Mouse (Mus musculus): ENCODE measurements around the gene Plcb1.

DNA sequence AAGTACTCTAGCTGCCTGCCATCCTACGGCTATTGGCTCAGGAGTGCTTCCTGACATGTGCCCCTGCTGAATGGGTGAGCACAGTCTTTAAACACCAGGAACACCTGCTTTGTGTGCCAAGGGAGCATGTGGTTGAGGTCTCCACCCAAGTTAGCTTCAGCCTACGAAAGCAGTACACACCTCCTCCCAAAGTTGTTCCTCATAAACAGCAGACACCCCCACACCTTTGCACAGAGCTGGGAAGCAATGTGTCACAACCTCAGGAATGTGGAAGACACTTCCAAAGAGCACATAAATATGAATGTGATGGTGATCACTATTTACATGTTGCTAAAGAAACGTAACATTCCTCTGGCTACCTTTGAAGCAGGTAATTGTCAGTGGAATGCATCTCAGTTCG is 389.7 kb downstream of the Plcb1 start:
- TF ChIP-seq FOSL1 (IDR thresholded peaks at IDR 0.05; ENCODE audit: insufficient read depth, low read length, poor library complexity, severe bottlenecking) (no peak), CTCF (IDR thresholded peaks at IDR 0.05; ENCODE audit: control insufficient read depth, insufficient read depth, insufficient read length) (no peak), MYOD1 (IDR thresholded peaks at IDR 0.05; ENCODE audit: control insufficient read depth, insufficient read length, low read depth) (no peak), MYOG (IDR thresholded peaks at IDR 0.05; ENCODE audit: control insufficient read depth, extremely low read depth, insufficient read length) (no peak)
